Mouse (Mus musculus) neural tube, embryonic 14.5 days (tissue): ENCODE results near the gene Cep170. TPM values are rescaled to one million over a fixed set of nuclear protein-coding genes. Genes with fewer than 3 reads are reported as not detected.

Experiments
- ATAC-seq: fragments of 200-750 bp; cut with Nextera tagmentation; 2 replicates; pipeline ENCODE4 v1.8.0; 2017; ENCODE audit warnings: low read depth, mild to moderate bottlenecking, moderate TSS enrichment, moderate library complexity
- H3K27ac ChIP-seq: fragments of 300-500 bp; sonication (generic); 2 replicates; pipeline ENCODE4 v1.5.1; 2014; ENCODE audit warnings: low read depth, mild to moderate bottlenecking, control low read depth, low read length, moderate library complexity, mixed read lengths
- H3K27me3 ChIP-seq: fragments of 300-500 bp; sonication (generic); 2 replicates; pipeline ENCODE4 v1.6.1; 2014; ENCODE audit warnings: low read length; ENCODE audit not compliant: control insufficient read depth, insufficient read depth
- H3K36me3 ChIP-seq: fragments of 300-500 bp; sonication (generic); 2 replicates; pipeline ENCODE4 v1.6.1; 2014; ENCODE audit warnings: low read length, mixed read lengths; ENCODE audit not compliant: control insufficient read depth, insufficient read depth
- H3K4me1 ChIP-seq: fragments of 300-500 bp; sonication (generic); 2 replicates; pipeline ENCODE4 v1.6.1; 2014; ENCODE audit warnings: low read length; ENCODE audit not compliant: control insufficient read depth, insufficient read depth
- H3K4me2 ChIP-seq: fragments of 300-500 bp; sonication (generic); 2 replicates; pipeline ENCODE4 v1.6.1; 2014; ENCODE audit warnings: mild to moderate bottlenecking, low read depth, low read length, control low read depth
- H3K4me3 ChIP-seq: fragments of 300-500 bp; sonication (generic); 2 replicates; pipeline ENCODE4 v1.5.1; 2014; ENCODE audit warnings: low read depth, low read length, control low read depth, mixed read lengths
- H3K9ac ChIP-seq: fragments of 300-500 bp; sonication (generic); replicated peaks from 2 replicates; pipeline ENCODE4 v1.6.1; 2014; ENCODE audit warnings: low read depth, mild to moderate bottlenecking, control low read depth, low read length, mixed read lengths
- H3K9me3 ChIP-seq: fragments of 300-500 bp; sonication (generic); 2 replicates; pipeline ENCODE4 v1.6.1; 2016; ENCODE audit warnings: low read length; ENCODE audit not compliant: control insufficient read depth
- WGBS: fragments of 180-500 bp; shearing (Covaris S2); extraction: QIAGEN DNeasy Blood & Tissue Kit; methylation state at CpG from one replicate; pipeline ENCODE4 v1.1.7; 2014; 5-methylcytosine and 5-hydroxymethylcytosine counted together
- polyA plus RNA-seq: library from polyadenylated mRNA; unstranded; fragments of >200 nt; fragmentation: Nextera tagmentation; extraction: Ambion mirVana; gene quantifications from 2 replicates; pipeline ENCODE4 v1.2.1, GENCODE M21; 2014

The Cep170 gene
- polyA plus RNA-seq, 1 experiment from 2014 or later: 157 TPM

DNA sequence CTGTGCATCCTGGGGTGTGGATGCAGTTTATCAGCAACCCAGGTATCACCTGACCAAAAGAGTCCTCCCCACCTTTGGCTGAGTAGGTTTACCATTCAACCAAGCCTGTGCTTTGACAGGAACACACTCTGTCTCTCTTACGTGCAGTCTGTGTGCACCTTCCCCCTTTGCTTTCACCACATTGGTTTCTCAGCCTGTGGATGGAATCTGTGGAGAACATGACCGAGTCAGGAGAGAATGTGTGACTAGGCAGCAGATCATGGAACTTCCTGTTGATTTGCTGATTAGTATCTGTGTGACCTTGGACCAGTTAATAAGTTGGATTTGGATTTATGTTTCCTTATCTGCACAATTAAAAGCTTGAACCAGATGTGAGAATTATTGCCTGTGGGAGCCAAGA is 4.3 kb upstream of the Cep170 start:
- no peak overlapping the region for H3K9ac ChIP-seq
- H3K4me3 ChIP-seq: no peak overlapping the region
- 0 out of 2 replicates have a peak, but pooled peaks cover 5% of the 10 kb centered on the region for H3K4me1 ChIP-seq
- H3K36me3 ChIP-seq: no peaks in the 10 kb centered on the region
- ATAC-seq: no peak
- H3K27ac ChIP-seq: no peak overlapping the region
- no peak overlapping the region for H3K4me2 ChIP-seq
- no peaks in the 10 kb centered on the region for H3K27me3 ChIP-seq
- H3K9me3 ChIP-seq: no peaks in the 10 kb centered on the region
- WGBS: 88% methylated on average over 2 of the region's 2 CpGs

DNA sequence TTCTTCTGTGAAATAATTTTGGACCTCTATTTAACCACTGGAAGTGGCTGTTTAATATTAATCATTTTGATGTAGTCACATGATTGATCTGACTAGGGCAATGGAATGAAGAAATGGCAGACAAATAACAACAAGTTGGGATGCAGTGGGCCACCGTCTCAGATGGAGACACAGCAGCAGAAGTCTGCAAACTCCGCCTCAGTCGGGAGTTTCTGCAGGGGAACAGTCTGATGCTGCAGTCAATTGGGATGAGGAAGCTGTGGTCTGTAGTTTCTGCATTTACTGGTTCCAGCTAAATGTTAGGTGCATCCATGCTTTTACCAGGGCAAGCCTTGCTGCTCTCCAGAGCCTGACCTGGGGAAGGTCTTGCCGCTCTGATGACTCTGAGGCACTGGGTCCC is 2.9 kb upstream of the Cep170 start:
- Histone ChIP-seq H3K9ac (no peak overlapping the region), H3K36me3 (no peaks in the 10 kb centered on the region), H3K4me1 (0 out of 2 replicates have a peak, but pooled peaks cover 5% of the 10 kb centered on the region), H3K9me3 (no peaks in the 10 kb centered on the region), H3K4me2 (no peak overlapping the region), H3K27me3 (no peaks in the 10 kb centered on the region), H3K27ac (no peak overlapping the region), H3K4me3 (no peak overlapping the region)
- ATAC-seq: no peak
- WGBS: 91% methylated on average over 4 of the region's 4 CpGs

GRCm38 (mm10) chr1:176814591-176815062 is 760 bp upstream of the Cep170 start, which contains the start of gene Sdccag8:
Gene Sdccag8, plus strand, starts transcription at chr1:176814660.
- WGBS: 0% methylated on average over 25 of the region's 25 CpGs
- peak; percentile 96 for ATAC-seq

DNA sequence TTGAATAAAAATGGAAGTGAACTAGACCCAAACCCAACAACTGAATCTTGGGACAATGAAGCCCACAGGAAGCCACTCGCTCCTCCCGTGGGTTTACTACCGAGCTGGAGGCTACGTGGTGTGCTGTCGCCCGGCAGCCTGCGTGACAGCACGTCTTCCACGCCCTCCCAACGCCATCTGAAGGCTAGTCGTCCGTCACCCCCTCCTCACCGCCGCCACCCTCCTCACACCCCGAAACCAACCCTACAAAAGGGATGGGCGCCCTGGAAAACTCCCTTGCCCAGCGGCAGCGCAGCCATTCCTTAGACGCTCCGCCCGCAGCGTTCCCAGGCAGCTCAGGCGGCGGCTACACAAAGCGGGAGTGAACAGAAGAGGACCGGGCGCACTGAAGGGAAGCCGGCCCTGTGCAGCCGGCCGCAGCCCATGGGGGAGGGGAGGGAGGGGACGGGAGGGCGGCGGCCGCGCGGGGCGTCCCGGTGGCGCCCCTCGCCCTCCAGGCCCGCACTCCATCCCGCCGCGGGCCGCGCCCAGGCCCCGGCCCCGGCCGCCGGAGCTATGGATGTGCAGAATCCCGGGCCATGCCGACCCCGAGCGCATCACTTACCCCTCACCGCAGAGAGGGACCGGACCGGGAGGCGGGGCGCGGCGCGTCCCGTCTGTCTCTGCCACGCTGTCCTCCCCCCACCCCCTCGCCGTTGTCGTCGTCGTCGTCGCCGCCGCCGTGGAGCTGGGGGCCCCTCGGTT is 403 bp downstream of the Cep170 start:
- H3K4me2 ChIP-seq: peak overlapping the region; percentile 67
- peaks cover 24% of the 10 kb centered on the region; the same call in 1 of the 2 replicates for H3K4me1 ChIP-seq
- WGBS: under 1% methylated on average over 51 of the region's 75 CpGs
- no peaks in the 10 kb centered on the region for H3K9me3 ChIP-seq
- peak overlapping the region; percentile 98 for H3K9ac ChIP-seq
- H3K27me3 ChIP-seq: no peaks in the 10 kb centered on the region
- no peaks in the 10 kb centered on the region for H3K36me3 ChIP-seq
- ATAC-seq: peak; percentile 49
- peak overlapping the region; percentile 90 for H3K4me3 ChIP-seq
- H3K27ac ChIP-seq: peak overlapping the region; percentile 100

More at GRCm38 (mm10) chr1:176814591-176815062, 760 bp upstream of the Cep170 start, which contains the start of gene Sdccag8:
- Histone ChIP-seq H3K27me3 (no peaks in the 10 kb centered on the region), H3K9ac (peak within 1 kb of the TSS; percentile 98), H3K36me3 (no peaks in the 10 kb centered on the region), H3K27ac (peak within 1 kb of the TSS; percentile 100), H3K4me2 (peak within 1 kb of the TSS; percentile 67), H3K9me3 (no peaks in the 10 kb centered on the region), H3K4me3 (peak within 1 kb of the TSS; percentile 90), H3K4me1 (peaks cover 15% of the 10 kb centered on the region; the same call in 1 of the 2 replicates)

- Histone ChIP-seq H3K9ac (peak overlapping the region; percentile 98), H3K4me2 (peak overlapping the region; percentile 67), H3K4me1 (peaks cover 24% of the 10 kb centered on the region; the same call in 1 of the 2 replicates), H3K27me3 (no peaks in the 10 kb centered on the region), H3K4me3 (peak overlapping the region; percentile 90), H3K27ac (peak overlapping the region; percentile 100), H3K9me3 (no peaks in the 10 kb centered on the region), H3K36me3 (no peaks in the 10 kb centered on the region)
- no peak for ATAC-seq
- WGBS: 16% methylated on average over 11 of the region's 11 CpGs
Measured at GRCm38 (mm10) chr1:176812491-176813291, 1.2 kb downstream of the Cep170 start.

- no peak for ATAC-seq
- Histone ChIP-seq H3K4me3 (peak overlapping the region; percentile 90), H3K4me2 (peak overlapping the region; percentile 67), H3K4me1 (peaks cover 29% of the 10 kb centered on the region; the same call in 1 of the 2 replicates), H3K9me3 (no peaks in the 10 kb centered on the region), H3K9ac (0 out of 2 replicates have a peak overlapping the region, but pooled peaks have one; percentile 98), H3K36me3 (no peaks in the 10 kb centered on the region), H3K27me3 (no peaks in the 10 kb centered on the region), H3K27ac (no peak overlapping the region)
- WGBS: 86% methylated on average over 3 of the region's 3 CpGs
Measured at GRCm38 (mm10) chr1:176811892-176812291, 2.0 kb downstream of the Cep170 start.

- Histone ChIP-seq H3K36me3 (no peaks in the 10 kb centered on the region), H3K4me2 (no peak overlapping the region), H3K9ac (no peak overlapping the region), H3K27me3 (no peaks in the 10 kb centered on the region), H3K27ac (no peak overlapping the region), H3K4me3 (no peak overlapping the region), H3K9me3 (no peaks in the 10 kb centered on the region), H3K4me1 (peaks cover 31% of the 10 kb centered on the region; the same call in 1 of the 2 replicates)
- no peak for ATAC-seq
Measured at GRCm38 (mm10) chr1:176810161-176810560, 3.7 kb downstream of the Cep170 start.

DNA sequence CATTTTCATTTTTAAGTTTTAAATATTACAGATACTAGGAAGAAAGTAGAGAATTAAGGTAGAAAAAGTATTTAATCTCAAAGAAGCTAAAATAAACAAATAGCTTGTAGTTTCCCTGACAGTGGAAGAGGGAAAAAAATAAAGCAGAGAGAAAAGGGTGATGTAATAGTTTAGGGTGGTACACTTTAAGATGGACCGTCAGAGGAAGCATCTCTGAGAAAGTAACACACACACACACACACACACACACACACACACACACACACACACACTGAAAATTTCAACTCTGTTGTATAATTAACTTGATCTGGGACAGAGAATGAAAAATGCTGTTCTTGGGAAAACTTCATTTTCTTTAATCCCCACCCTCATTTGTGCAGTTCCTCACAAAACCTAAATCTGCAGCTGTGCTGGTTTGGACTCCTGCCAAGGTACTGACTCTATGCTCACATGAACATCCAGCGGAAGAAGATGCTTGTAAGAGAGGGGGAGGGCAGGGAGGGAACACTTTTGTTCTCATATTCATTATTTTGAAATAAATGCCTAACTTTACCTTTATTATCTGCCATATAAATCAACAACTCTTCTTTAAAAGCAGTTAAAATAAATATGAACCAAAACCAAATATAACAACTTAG is 13.0 kb downstream of the Cep170 start:
- WGBS: 23% methylated on average over 2 of the region's 2 CpGs
- no peak for ATAC-seq

More for the DNA sequence above, 13.0 kb downstream of the Cep170 start:
- no peak overlapping the region for H3K4me3 ChIP-seq
- H3K4me2 ChIP-seq: no peak overlapping the region
- H3K36me3 ChIP-seq: no peaks in the 10 kb centered on the region
- H3K4me1 ChIP-seq: 0 out of 2 replicates have a peak, but pooled peaks cover 4% of the 10 kb centered on the region
- no peak overlapping the region; the same call in 1 of the 2 replicates for H3K27ac ChIP-seq
- no peak overlapping the region for H3K9ac ChIP-seq
- no peaks in the 10 kb centered on the region for H3K9me3 ChIP-seq
- no peaks in the 10 kb centered on the region for H3K27me3 ChIP-seq
